Mouse (Mus musculus) ES-CJ7 (cell line): ENCODE measurements around the gene Sbp.
"Not testable (repeated sequence)": the region's sequence is repeated elsewhere in the genome, so short reads cannot be mapped to it uniquely, and the experiment has no call there.

Source experiments
- DNase-seq: peaks from one replicate; pipeline ENCODE4 v3.0.0; 2011; ENCODE audit warnings: low read depth, low spot score

The Sbp gene

GRCm38 (mm10) chr17:23941372-23941771 is at the start of gene Sbp:
Sbp (plus strand) TSS chr17:23941672.
- no peak for DNase-seq

- not testable (repeated sequence) for DNase-seq
Observed at GRCm38 (mm10) chr17:23917158-23917557, 24.3 kb upstream of the Sbp start, which contains the start of gene Dcpp3. Dcpp3 (plus strand) TSS chr17:23917458.

GRCm38 (mm10) chr17:23924531-23925007 is 16.9 kb upstream of the Sbp start:
- DNase-seq, result peak; percentile 86

- peak; percentile 19 for DNase-seq
Observed at GRCm38 (mm10) chr17:23925090-23925493, 16.4 kb upstream of the Sbp start.

GRCm38 (mm10) chr17:23931157-23931556 is 10.3 kb upstream of the Sbp start:
- DNase-seq, result no peak

GRCm38 (mm10) chr17:23947486-23947885 is 6.0 kb downstream of the Sbp start:
- not testable (repeated sequence) for DNase-seq

GRCm38 (mm10) chr17:23949068-23949467 is 7.6 kb downstream of the Sbp start:
- DNase-seq, result no peak

GRCm38 (mm10) chr17:23950828-23951227 is 9.4 kb downstream of the Sbp start:
- DNase-seq, result not testable (repeated sequence)

- no peak for DNase-seq
Observed at GRCm38 (mm10) chr17:23955174-23955573, 13.7 kb downstream of the Sbp start, which contains the start of gene Sbpl. Sbpl (minus strand) TSS chr17:23955274.

- DNase-seq, result peak; percentile 87
Observed at GRCm38 (mm10) chr17:23960084-23960738, 18.7 kb downstream of the Sbp start.

GRCm38 (mm10) chr17:23961573-23962122 is 20.2 kb downstream of the Sbp start:
- DNase-seq, result no peak

GRCm38 (mm10) chr17:23965805-23966425 is 24.4 kb downstream of the Sbp start:
- peak; percentile 19 for DNase-seq

- DNase-seq, result no peak
Observed at GRCm38 (mm10) chr17:23966658-23967401, 25.4 kb downstream of the Sbp start.

GRCm38 (mm10) chr17:23968780-23969179 is 27.3 kb downstream of the Sbp start:
- DNase-seq, result peak; percentile 64

- DNase-seq, result peak; percentile 81
Observed at GRCm38 (mm10) chr17:23969231-23969630, 27.8 kb downstream of the Sbp start.

- no peak for DNase-seq
Observed at GRCm38 (mm10) chr17:23971315-23971714, 29.8 kb downstream of the Sbp start.

- no peak for DNase-seq
Observed at GRCm38 (mm10) chr17:23976665-23977064, 35.2 kb downstream of the Sbp start.

GRCm38 (mm10) chr17:23979471-23979870 is 38.0 kb downstream of the Sbp start:
- DNase-seq, result no peak

- no peak for DNase-seq
Observed at GRCm38 (mm10) chr17:23980297-23980909, 38.9 kb downstream of the Sbp start, which contains the start of gene Prss30. Prss30 (minus strand) TSS chr17:23980566.

- no peak for DNase-seq
Observed at GRCm38 (mm10) chr17:23982912-23983311, 41.4 kb downstream of the Sbp start.

GRCm38 (mm10) chr17:23984989-23985388 is 43.5 kb downstream of the Sbp start:
- no peak for DNase-seq
